In genomic region chr5:136874271-136874670, GRCm38 (mm10) we compare ENCODE assay signal across 25 mouse cellular contexts. TPM values are rescaled to one million over a fixed set of nuclear protein-coding genes. Genes with fewer than 3 reads are reported as not detected.
DNase-seq lines count a peak whose midpoint lies in the region; ATAC-seq lines count a peak whose summit lies in the region.
"Had no signal": no experiment of that assay in that cellular context is flagged by ENCODE, and none has a peak within 500 bp of the region (broad histone marks: within the 10 kb centered on the region; RNA-seq: fewer than 3 reads in every experiment).

No protein-coding gene starts in this region.

- no peak overlapping the region for H3K27ac ChIP-seq in midbrain, embryonic 11.5 days (ENCODE audit: low read depth, low read length)
- H3K27ac ChIP-seq in midbrain, embryonic 13.5 days, result no peak overlapping the region
- H3K27ac ChIP-seq in limb, embryonic 10.5 days, result peak overlapping the region; percentile 64; the same call in 1 of the 2 replicates
- H3K27ac ChIP-seq in heart, embryonic 11.5 days (ENCODE audit: low read depth, low read length), result no peak overlapping the region
- H3K27ac ChIP-seq: forebrain, embryonic 13.5 days; heart, embryonic 10.5 days; hindbrain, embryonic 10.5 days; hindbrain, postnatal 0 days; liver, embryonic 14.5 days; lung, embryonic 15.5 days; neural tube, embryonic 13.5 days had no signal

- no peaks in the 10 kb centered on the region for H3K4me1 ChIP-seq in midbrain, embryonic 11.5 days (ENCODE audit: control insufficient read depth, insufficient read depth, low read length)
- H3K4me1 ChIP-seq in midbrain, embryonic 13.5 days (replicated peaks), result no peaks in the 10 kb centered on the region
- H3K4me1 ChIP-seq in limb, embryonic 10.5 days, result peaks cover 50% of the 10 kb centered on the region
- H3K4me1 ChIP-seq in heart, embryonic 11.5 days (ENCODE audit: control insufficient read depth, insufficient read depth, low read length), result 0 out of 2 replicates have a peak, but pooled peaks cover 4% of the 10 kb centered on the region
- H3K4me1 ChIP-seq: forebrain, embryonic 13.5 days; lung, embryonic 15.5 days had no signal

- no peaks in the 10 kb centered on the region for H3K9me3 ChIP-seq in midbrain, embryonic 11.5 days (ENCODE audit: control insufficient read depth, low read length)
- H3K9me3 ChIP-seq in midbrain, embryonic 13.5 days, result no peaks in the 10 kb centered on the region
- no peaks in the 10 kb centered on the region for H3K9me3 ChIP-seq in limb, embryonic 10.5 days (replicated peaks)
- no peaks in the 10 kb centered on the region for H3K9me3 ChIP-seq in heart, embryonic 11.5 days (replicated peaks; ENCODE audit: control insufficient read depth, low read length)
- H3K9me3 ChIP-seq: forebrain, embryonic 13.5 days; heart, embryonic 10.5 days; hindbrain, embryonic 10.5 days; lung, embryonic 15.5 days; neural tube, embryonic 13.5 days had no signal

- H3K9ac ChIP-seq in midbrain, embryonic 11.5 days (ENCODE audit: low read length), result no peak overlapping the region
- H3K9ac ChIP-seq in midbrain, embryonic 13.5 days (replicated peaks), result no peak overlapping the region
- no peak overlapping the region for H3K9ac ChIP-seq in heart, embryonic 11.5 days (ENCODE audit: low read depth, low read length)
- H3K9ac ChIP-seq: forebrain, embryonic 13.5 days; liver, embryonic 14.5 days; lung, embryonic 15.5 days; neural tube, embryonic 13.5 days had no signal

- no peak overlapping the region for H3K4me2 ChIP-seq in midbrain, embryonic 11.5 days
- H3K4me2 ChIP-seq in midbrain, embryonic 13.5 days (replicated peaks), result no peak overlapping the region
- no peak overlapping the region for H3K4me2 ChIP-seq in heart, embryonic 11.5 days
- H3K4me2 ChIP-seq: forebrain, embryonic 13.5 days; lung, embryonic 15.5 days; neural tube, embryonic 13.5 days had no signal

- H3K36me3 ChIP-seq in midbrain, embryonic 11.5 days (ENCODE audit: control insufficient read depth, insufficient read depth, low read length), result no peaks in the 10 kb centered on the region
- no peaks in the 10 kb centered on the region for H3K36me3 ChIP-seq in midbrain, embryonic 13.5 days
- peaks cover 77% of the 10 kb centered on the region for H3K36me3 ChIP-seq in limb, embryonic 10.5 days
- H3K36me3 ChIP-seq in heart, embryonic 11.5 days (ENCODE audit: control insufficient read depth, insufficient read depth, low read length), result no peaks in the 10 kb centered on the region
- H3K36me3 ChIP-seq: lung, embryonic 15.5 days; neural tube, embryonic 13.5 days had no signal

- WGBS in midbrain, embryonic 11.5 days, result 82% methylated on average over 10 of the region's 10 CpGs
- WGBS in midbrain, embryonic 13.5 days, result 79% methylated on average over 10 of the region's 10 CpGs
- WGBS in limb, embryonic 10.5 days, result 48% methylated on average over 10 of the region's 10 CpGs
- 50% methylated on average over 10 of the region's 10 CpGs for WGBS in heart, embryonic 11.5 days (ENCODE audit: insufficient replicate concordance)

- no peak overlapping the region for H3K4me3 ChIP-seq in midbrain, embryonic 11.5 days (ENCODE audit: low read depth, low read length)
- H3K4me3 ChIP-seq in midbrain, embryonic 13.5 days (replicated peaks), result no peak overlapping the region
- H3K4me3 ChIP-seq in limb, embryonic 10.5 days, result no peak overlapping the region
- H3K4me3 ChIP-seq in heart, embryonic 11.5 days (ENCODE audit: low read depth, low read length), result no peak overlapping the region
- H3K4me3 ChIP-seq: forebrain, embryonic 13.5 days; heart, embryonic 10.5 days; hindbrain, embryonic 10.5 days; lung, embryonic 15.5 days; neural tube, embryonic 13.5 days had no signal

- peak; percentile 45 for DNase-seq in kidney, adult 9 months
- no peak for DNase-seq in kidney, adult 11 months
- DNase-seq in midbrain, embryonic 11.5 days (ENCODE audit: low spot score, missing footprints), result peak; percentile 74
- DNase-seq in limb, embryonic 10.5 days (ENCODE audit: low spot score), result no peak
- no peak for DNase-seq in neural tube, embryonic 10.5 days (ENCODE audit: extremely low spot score, low spot score)
- DNase-seq: adrenal gland, adult 2 months; B cell, adult 2 months; cerebellum, adult 11 months; cerebellum, postnatal 10 days; gastrocnemius, postnatal 10 days; layer of hippocampus, postnatal 36 days; midbrain, embryonic 14.5 days; retina, postnatal 1 day; right cerebral cortex, postnatal 25 days; spleen, adult 18-20 months had no signal

- H3K27me3 ChIP-seq in midbrain, embryonic 11.5 days (ENCODE audit: control insufficient read depth, insufficient read depth, low read length), result no peaks in the 10 kb centered on the region
- H3K27me3 ChIP-seq in midbrain, embryonic 13.5 days, result no peaks in the 10 kb centered on the region
- no peaks in the 10 kb centered on the region for H3K27me3 ChIP-seq in limb, embryonic 10.5 days (ENCODE audit: low read depth, poor library complexity, severe bottlenecking)
- no peaks in the 10 kb centered on the region for H3K27me3 ChIP-seq in heart, embryonic 11.5 days (ENCODE audit: control insufficient read depth, insufficient read depth, low read length)
- H3K27me3 ChIP-seq: forebrain, embryonic 13.5 days; lung, embryonic 15.5 days; neural tube, embryonic 13.5 days had no signal

- ATAC-seq in midbrain, embryonic 11.5 days (ENCODE audit: low FRiP score), result no peak
- ATAC-seq in midbrain, embryonic 13.5 days, result no peak
- no peak for ATAC-seq in heart, embryonic 11.5 days (replicated peaks; ENCODE audit: insufficient number of reproducible peaks, low FRiP score, low TSS enrichment)
- ATAC-seq: forebrain, embryonic 13.5 days; hindbrain, postnatal 0 days; intestine, postnatal 0 days had no signal

RNA-seq across cellular contexts. Expression of gene Col26a1, which starts 8.7 kb away (rescaled TPM):
- polyA plus RNA-seq in midbrain, embryonic 11.5 days (2014; fragmentation: Nextera tagmentation; extraction: Ambion mirVana), result 18.8 and 21.9 TPM in 2 replicates
- polyA plus RNA-seq in midbrain, embryonic 13.5 days (2015; fragmentation: Nextera tagmentation; extraction: Ambion mirVana), result 14.0 and 19.0 TPM in 2 replicates
- 128 TPM in 2 replicates for polyA plus RNA-seq in limb, embryonic 10.5 days (2016; fragmentation: Nextera tagmentation; extraction: Ambion mirVana)
- 13.3 and 16.3 TPM in 2 replicates for polyA plus RNA-seq in heart, embryonic 11.5 days (2014; fragmentation: Nextera tagmentation; extraction: Ambion mirVana)

RNA-seq across cellular contexts. Expression of gene Ift22, which starts 33.7 kb away (rescaled TPM):
- polyA plus RNA-seq in midbrain, embryonic 11.5 days (2014; fragmentation: Nextera tagmentation; extraction: Ambion mirVana), result 111 and 114 TPM in 2 replicates
- polyA plus RNA-seq in midbrain, embryonic 13.5 days (2015; fragmentation: Nextera tagmentation; extraction: Ambion mirVana), result 119 and 125 TPM in 2 replicates
- 73.6 and 84.0 TPM in 2 replicates for polyA plus RNA-seq in limb, embryonic 10.5 days (2016; fragmentation: Nextera tagmentation; extraction: Ambion mirVana)
- polyA plus RNA-seq in heart, embryonic 11.5 days (2014; fragmentation: Nextera tagmentation; extraction: Ambion mirVana), result 41.4 and 45.5 TPM in 2 replicates

Comparison
In these comparisons a context has a peak if more than half of its experiments do, and no peak if none do; other contexts are left out.
1. DNase-seq: peak in kidney, adult 9 months (single experiment) and midbrain, embryonic 11.5 days (single experiment); none in kidney, adult 11 months (single experiment), limb, embryonic 10.5 days (single experiment) and neural tube, embryonic 10.5 days (single experiment).